Mouse (Mus musculus): ENCODE data around the gene Cald1.

- no peak for TF ChIP-seq POLR2A (IDR thresholded peaks at IDR 0.05; ENCODE audit: borderline replicate concordance, control insufficient read depth, low read depth, low read length)
- TF ChIP-seq CTCF (IDR thresholded peaks at IDR 0.05; ENCODE audit: control insufficient read depth, insufficient read depth, low read length), result no peak
Measured at GRCm38 (mm10) chr6:34694096-34694495, 95.8 kb downstream of the Cald1 start.
